Mouse (Mus musculus) CD4-positive helper T cell, adult 2 months (primary cell): ENCODE measurements around the gene Npas1.

Source experiments
- DNase-seq: peaks from one replicate; pipeline ENCODE4 v3.0.0-alpha.2; 2012; ENCODE audit warnings: low read depth, missing footprints, low spot score

The Npas1 gene

DNA sequence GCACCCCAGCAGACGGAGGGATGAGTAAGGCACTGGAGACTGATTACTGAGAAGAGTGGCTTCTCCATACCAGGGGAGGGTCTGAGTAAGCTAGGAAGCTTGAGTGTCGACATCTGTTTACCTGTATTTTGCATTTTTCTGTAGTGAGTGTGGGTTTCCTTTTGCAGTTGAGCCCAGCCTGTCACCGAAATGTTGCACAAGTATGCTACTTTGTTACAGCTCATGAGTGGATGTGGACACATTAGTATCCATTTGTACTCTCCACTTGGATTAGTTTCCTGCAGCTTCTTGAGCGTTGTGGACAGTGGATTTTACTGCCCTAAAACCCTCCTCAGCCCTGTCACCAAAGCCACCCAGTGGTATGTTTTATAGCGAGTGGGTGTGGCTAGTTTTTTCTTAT lies 58.8 kb downstream of the Npas1 start:
- no peak for DNase-seq

DNA sequence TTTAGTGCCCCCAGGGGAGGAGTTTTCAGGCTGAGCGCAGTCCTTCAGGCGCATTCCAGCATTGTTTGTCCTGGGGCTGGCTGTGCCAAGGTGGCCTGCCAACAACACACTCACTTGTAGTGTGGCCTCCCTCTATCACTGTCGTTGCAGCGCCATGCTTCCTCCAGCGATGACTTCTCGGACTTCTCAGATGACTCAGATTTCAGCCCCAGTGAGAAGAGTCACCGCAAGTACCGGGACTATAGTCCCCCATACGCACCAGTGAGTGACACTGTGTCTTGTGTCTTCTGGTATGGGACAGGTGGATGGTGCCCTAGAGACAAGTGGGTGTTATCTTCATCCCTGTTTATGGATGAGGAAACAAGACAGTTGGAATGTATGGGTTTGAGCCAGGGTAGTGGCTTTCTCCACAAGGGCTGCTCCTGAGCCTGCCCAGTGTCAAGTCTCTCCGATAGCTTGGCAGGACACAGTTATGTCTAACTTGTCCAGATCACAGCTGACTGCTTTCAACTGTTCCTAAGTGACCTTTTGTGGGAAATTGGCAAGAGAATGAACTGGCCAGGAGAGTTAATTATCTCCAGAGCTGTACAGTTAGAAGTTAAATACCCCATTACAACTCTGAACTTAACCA lies 60.3 kb downstream of the Npas1 start:
- DNase-seq, result no peak

DNA sequence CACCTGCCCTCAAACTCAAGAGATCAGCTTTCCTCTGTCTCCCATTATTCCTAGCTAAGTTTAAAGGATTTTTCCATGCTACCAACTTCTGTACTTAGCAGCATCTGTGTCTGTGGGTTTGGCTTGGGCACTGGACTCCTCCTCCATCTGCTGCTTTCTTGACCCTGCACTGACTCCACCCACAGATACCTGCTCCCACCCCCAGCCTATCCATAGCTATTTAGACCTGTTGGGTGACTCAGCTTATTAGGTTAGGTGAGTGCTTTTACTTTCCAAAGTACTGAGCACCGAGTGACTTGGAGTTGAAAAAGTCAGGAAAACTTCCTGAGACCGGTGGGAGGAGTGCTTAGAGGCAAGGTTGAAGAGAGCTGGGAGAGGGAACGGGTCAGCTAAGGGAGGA lies 62.1 kb downstream of the Npas1 start:
- DNase-seq, result no peak

DNA sequence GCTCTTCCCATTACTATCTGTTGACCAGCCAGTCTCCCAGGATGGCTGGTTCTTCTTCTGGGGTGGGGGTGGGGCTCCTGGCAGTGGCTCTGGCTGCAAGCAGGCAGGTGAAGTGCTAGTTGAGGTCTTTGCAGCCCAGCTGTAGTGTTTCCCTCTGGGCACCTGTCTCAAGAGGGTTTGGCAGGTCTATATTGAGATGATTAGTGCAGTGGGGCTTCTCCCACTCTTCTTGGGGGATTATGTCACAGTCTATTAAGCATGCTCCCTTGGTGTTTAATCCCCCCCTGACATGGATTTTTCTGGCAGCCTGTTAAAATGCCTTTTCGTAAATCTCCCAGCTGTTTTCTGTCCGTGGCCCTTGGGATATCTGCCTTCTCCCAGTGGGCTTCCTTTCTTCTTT lies 64.6 kb downstream of the Npas1 start:
- no peak for DNase-seq

DNA sequence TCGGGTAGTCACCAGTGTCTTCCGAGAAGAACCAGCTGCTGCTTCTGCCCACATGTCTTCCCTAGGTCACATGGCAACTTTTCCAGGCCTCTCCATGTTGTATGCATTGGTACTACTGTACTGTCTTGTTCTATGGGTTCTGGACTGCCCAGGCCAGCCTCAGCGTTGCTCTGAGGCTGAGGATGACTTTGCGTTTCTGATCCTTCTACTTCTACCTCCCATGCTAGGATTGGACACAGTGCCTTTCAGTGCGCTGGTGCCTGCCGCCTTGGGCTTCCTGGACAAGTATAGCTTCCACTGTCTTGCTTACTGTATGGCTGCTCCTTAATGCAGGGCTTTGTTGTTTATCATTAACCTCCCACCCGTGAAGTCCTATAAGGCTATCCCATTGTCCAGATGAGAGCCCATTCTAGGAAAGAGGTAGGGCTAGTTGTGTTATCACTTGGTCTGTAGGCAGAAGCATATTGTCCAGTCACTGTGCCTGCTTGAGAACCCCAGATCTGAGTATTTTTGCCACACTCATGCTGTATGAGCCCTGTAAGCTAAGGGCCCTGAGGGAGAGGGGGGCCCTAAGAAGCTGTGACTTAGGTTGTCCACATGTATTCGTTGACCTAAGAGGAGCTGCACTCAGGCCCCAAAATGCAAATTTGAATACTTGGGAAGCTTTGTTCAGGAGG lies 65.2 kb downstream of the Npas1 start:
- DNase-seq, result no peak

DNA sequence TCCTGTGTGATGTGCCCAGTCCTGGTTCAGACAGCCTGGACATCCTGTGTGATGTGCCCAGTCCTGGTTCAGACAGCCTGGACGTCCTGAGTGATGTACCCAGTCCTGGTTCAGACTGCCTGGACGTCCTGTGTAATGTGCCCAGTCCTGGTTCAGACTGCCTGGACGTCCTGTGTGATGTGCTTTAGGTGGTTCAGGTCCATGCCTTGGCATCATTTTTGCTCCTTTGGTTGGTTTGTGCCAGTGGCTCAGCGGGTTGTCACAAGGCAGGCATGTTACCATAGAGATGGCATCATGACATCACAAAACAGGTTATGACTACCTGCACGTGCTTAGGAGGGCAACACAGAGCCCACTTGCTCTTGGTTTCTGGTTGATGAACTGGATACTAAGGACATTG lies 66.4 kb downstream of the Npas1 start:
- DNase-seq, result no peak

DNA sequence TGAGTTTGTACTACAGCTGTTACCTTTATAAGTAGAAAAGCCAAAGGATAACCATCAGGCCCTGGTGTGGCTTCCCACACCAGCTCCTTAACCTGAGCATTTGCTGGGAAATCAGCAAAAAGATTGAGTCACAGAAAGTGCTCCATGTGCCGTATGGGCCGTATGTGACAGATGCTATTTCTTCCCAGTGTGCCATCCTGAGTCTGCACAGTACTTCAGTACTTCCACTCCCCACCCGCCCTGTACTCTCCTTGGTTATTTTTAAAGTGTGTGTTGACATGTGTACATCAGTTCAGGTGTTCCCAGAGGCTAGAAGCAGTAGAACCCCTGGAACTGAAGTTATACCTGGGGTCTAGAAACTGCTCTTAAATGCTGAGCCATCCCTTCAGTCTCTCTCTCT lies 70.5 kb downstream of the Npas1 start:
- DNase-seq, result no peak
